Mouse (Mus musculus) midbrain, embryonic 16.5 days (tissue): ENCODE data around the gene Socs2. TPM values are rescaled to one million over a fixed set of nuclear protein-coding genes. Genes with fewer than 3 reads are reported as not detected.
"Not testable (repeated sequence)": the region's sequence is repeated elsewhere in the genome, so short reads cannot be mapped to it uniquely, and the experiment has no call there.

Source experiments
- ATAC-seq: fragments of 200-750 bp; cut with Nextera tagmentation; 2 replicates; pipeline ENCODE4 v1.8.0; 2017; ENCODE audit warnings: moderate TSS enrichment
- H3K27ac ChIP-seq: fragments of 300-500 bp; sonication (generic); 2 replicates; pipeline ENCODE4 v1.5.1; 2014; ENCODE audit warnings: mild to moderate bottlenecking, low read length, mixed read lengths
- H3K27me3 ChIP-seq: fragments of 300-500 bp; sonication (generic); 2 replicates; pipeline ENCODE4 v1.6.1; 2014; ENCODE audit warnings: low read depth, low read length, mixed read lengths; ENCODE audit not compliant: control insufficient read depth, insufficient read depth
- H3K36me3 ChIP-seq: fragments of 300-500 bp; sonication (generic); 2 replicates; pipeline ENCODE4 v1.6.1; 2014; ENCODE audit warnings: mild to moderate bottlenecking, low read length, moderate library complexity, mixed read lengths; ENCODE audit not compliant: control insufficient read depth, insufficient read depth
- H3K4me1 ChIP-seq: fragments of 300-500 bp; sonication (generic); 2 replicates; pipeline ENCODE4 v1.6.1; 2014; ENCODE audit warnings: mild to moderate bottlenecking, low read length, mixed read lengths; ENCODE audit not compliant: control insufficient read depth, insufficient read depth
- H3K4me2 ChIP-seq: fragments of 300-500 bp; sonication (generic); 2 replicates; pipeline ENCODE4 v1.6.1; 2014; ENCODE audit warnings: mild to moderate bottlenecking, low read length, mixed read lengths
- H3K4me3 ChIP-seq: fragments of 300-500 bp; sonication (generic); 2 replicates; pipeline ENCODE4 v1.5.1; 2014; ENCODE audit warnings: low read depth, mild to moderate bottlenecking, low read length, moderate library complexity, mixed read lengths
- H3K9ac ChIP-seq: fragments of 300-500 bp; sonication (generic); 2 replicates; pipeline ENCODE4 v1.6.1; 2014; ENCODE audit warnings: low read depth, low read length, mixed read lengths
- H3K9me3 ChIP-seq: fragments of 300-500 bp; sonication (generic); replicated peaks from 2 replicates; pipeline ENCODE4 v1.6.1; 2014; ENCODE audit warnings: mild to moderate bottlenecking, low read length, mixed read lengths; ENCODE audit not compliant: control insufficient read depth, poor library complexity, severe bottlenecking
- WGBS: fragments of 180-500 bp; shearing (Covaris S2); extraction: QIAGEN DNeasy Blood & Tissue Kit; methylation state at CpG from one replicate; pipeline ENCODE4 v1.1.7; 2014; 5-methylcytosine and 5-hydroxymethylcytosine counted together
- polyA plus RNA-seq: library from polyadenylated mRNA; unstranded; fragments of >200 nt; fragmentation: Nextera tagmentation; extraction: Ambion mirVana; gene quantifications from 2 replicates; pipeline ENCODE4 v1.2.1, GENCODE M21; 2015

Gene Socs2
- polyA plus RNA-seq, 1 experiment from 2014 or later = 122 TPM

DNA sequence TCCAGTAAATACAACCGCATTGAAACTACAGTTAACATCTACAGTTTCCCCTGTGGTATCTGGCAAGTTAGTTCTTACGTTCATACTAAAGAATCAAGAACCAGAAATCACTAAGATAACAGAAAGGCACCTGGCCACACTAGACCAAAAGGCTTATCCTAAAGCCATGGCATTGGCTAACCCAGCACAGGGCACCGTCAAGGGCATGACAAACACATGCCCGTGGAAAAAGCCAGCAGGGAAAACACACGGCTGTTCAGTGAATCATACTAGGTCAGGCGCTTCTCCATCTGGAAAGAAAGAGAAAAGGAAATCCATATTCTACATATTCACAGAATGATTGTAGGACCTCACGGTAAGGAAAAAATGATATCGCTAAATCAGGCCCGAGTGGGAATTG lies 26.1 kb downstream of the Socs2 start:
- WGBS = 93% methylated on average over 9 of the region's 9 CpGs
- Histone ChIP-seq H3K4me1 (no peaks in the 10 kb centered on the region), H3K9me3 (no peaks in the 10 kb centered on the region), H3K4me3 (no peak overlapping the region), H3K27me3 (no peaks in the 10 kb centered on the region), H3K36me3 (no peaks in the 10 kb centered on the region), H3K4me2 (no peak overlapping the region), H3K9ac (no peak overlapping the region), H3K27ac (no peak overlapping the region)
- ATAC-seq = no peak

DNA sequence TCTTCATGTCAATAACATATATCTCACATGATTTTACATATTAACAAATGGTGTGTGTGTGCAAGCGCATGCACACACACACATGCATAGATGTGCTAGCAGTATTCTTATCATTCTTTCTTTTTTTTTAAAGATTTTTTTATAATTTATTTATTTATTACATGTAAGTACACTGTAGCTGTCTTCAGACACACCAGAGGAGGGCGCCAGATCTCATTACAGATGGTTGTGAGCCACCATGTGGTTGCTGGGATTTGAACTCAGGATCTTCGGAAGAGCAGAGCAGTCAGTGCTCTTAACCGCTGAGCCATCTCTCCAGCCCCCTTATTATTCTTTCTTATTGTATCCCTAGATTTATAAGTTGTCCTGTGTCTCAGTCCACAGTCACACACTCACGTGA lies 27.2 kb downstream of the Socs2 start:
- H3K4me3 ChIP-seq, H3K9ac ChIP-seq, H3K4me2 ChIP-seq, H3K27ac ChIP-seq, H3K9me3 ChIP-seq, H3K36me3 ChIP-seq, H3K4me1 ChIP-seq, H3K27me3 ChIP-seq, ATAC-seq: not testable (repeated sequence)
- 91% methylated on average over 5 of the region's 5 CpGs for WGBS

DNA sequence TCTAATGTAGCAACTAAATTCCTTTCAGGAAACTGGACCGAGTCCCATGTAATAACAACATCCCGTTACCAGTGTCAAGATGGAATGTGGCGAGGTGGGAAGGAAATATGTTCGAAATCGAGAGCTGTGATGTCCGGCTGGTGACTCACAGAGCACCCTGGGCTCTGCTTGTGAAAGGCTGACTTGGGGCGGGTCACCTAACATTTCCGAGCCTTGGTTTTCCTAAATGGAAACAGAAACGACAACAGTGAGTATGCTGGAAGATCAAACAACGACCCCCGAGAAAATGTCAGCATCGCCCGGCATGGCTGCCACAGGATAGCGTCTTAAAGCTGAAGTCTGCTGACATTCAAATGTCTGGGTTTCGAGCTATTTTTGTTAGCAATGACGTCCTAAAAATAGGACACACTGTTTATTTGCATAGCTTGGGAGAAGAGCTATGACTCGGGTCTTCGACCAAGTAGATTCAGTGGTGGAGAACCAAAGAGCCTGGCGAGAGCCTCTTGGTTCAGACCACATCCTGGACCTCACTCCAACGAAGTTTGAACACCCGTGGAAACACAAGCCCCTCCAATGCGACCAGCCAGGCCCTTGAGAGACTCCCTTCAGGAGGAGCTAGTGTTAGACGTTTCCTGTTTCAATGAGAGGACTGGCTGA lies 28.0 kb downstream of the Socs2 start:
- 85% methylated on average over 23 of the region's 23 CpGs for WGBS
- no peak for ATAC-seq

DNA sequence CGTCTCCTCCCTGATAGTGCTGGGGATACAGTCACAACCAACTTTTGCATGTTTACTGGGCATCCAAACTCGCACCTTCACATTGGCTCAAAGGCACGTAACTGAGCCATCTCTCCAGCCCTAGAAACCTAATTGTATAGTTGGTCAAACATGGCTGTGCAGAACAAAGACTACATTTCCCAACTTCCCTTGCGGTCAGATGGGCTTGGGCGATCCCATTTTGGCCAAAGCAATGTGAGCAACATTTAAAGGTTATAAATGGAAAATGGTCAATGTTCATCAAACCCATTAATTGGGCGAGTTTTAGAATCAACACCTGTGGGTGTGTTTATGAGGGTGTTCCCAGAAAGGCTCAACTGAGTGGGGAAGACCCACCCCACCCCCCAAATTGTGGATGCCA lies 30.5 kb downstream of the Socs2 start:
- Histone ChIP-seq H3K9ac (no peak overlapping the region), H3K9me3 (no peaks in the 10 kb centered on the region), H3K27me3 (no peaks in the 10 kb centered on the region), H3K4me3 (no peak overlapping the region), H3K27ac (no peak overlapping the region), H3K36me3 (no peaks in the 10 kb centered on the region), H3K4me1 (no peaks in the 10 kb centered on the region), H3K4me2 (no peak overlapping the region)
- ATAC-seq = no peak
- 94% methylated on average over 6 of the region's 6 CpGs for WGBS

More for the DNA sequence above, 28.0 kb downstream of the Socs2 start:
- no peak overlapping the region for H3K9ac ChIP-seq
- H3K36me3 ChIP-seq = no peaks in the 10 kb centered on the region
- no peaks in the 10 kb centered on the region for H3K27me3 ChIP-seq
- no peak overlapping the region for H3K4me3 ChIP-seq
- H3K9me3 ChIP-seq = no peaks in the 10 kb centered on the region
- H3K27ac ChIP-seq = no peak overlapping the region
- H3K4me2 ChIP-seq = no peak overlapping the region
- H3K4me1 ChIP-seq = no peaks in the 10 kb centered on the region

DNA sequence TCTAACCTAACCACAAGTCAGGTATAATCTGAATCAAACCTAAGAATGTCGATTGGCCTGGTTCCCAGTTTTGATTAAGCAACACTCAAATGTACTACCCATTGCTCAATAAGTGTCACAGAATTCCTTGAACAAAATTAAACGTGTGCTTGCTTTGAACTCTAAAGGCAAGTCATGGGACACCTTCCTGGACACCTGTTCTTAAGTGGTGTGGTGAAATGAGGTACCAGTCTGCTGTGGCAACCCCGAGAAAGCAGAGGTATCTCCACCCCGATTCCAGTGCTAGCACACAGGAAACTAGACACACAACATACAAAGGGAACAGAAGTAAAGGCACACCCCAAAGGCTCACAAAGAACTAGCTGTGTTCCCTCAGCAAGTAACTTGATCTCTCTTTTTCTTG lies 31.2 kb downstream of the Socs2 start:
- Histone ChIP-seq H3K27me3 (no peaks in the 10 kb centered on the region), H3K4me3 (no peak overlapping the region), H3K9ac (no peak overlapping the region), H3K27ac (no peak overlapping the region), H3K36me3 (no peaks in the 10 kb centered on the region), H3K9me3 (no peaks in the 10 kb centered on the region), H3K4me1 (no peaks in the 10 kb centered on the region), H3K4me2 (no peak overlapping the region)
- ATAC-seq = no peak
- WGBS = 92% methylated on average over 4 of the region's 4 CpGs

DNA sequence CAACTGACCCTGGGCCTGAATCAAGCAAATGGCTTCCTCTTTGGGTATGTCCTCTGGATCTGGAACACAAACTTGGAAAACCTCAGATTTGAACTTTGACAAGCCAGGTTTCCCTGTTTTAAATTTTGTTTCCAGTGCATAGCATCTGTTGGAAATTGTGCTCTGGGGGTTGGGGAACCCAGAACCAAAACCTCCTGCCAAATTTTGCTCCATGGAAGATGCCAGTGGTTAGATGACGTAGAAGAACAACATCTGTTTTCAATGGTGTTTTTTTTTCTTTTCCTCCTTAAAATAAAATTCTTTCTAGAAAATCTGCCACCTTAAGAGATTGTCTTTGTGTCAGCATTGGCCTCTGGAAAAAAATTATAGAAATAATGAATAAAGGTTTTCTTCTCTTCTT lies 31.9 kb downstream of the Socs2 start:
- Histone ChIP-seq H3K27me3 (no peaks in the 10 kb centered on the region), H3K4me2 (no peak overlapping the region), H3K9ac (no peak overlapping the region), H3K4me1 (no peaks in the 10 kb centered on the region), H3K36me3 (no peaks in the 10 kb centered on the region), H3K9me3 (no peaks in the 10 kb centered on the region), H3K27ac (no peak overlapping the region), H3K4me3 (no peak overlapping the region)
- no peak for ATAC-seq
- 97% methylated on average over 1 of the region's 1 CpGs for WGBS

DNA sequence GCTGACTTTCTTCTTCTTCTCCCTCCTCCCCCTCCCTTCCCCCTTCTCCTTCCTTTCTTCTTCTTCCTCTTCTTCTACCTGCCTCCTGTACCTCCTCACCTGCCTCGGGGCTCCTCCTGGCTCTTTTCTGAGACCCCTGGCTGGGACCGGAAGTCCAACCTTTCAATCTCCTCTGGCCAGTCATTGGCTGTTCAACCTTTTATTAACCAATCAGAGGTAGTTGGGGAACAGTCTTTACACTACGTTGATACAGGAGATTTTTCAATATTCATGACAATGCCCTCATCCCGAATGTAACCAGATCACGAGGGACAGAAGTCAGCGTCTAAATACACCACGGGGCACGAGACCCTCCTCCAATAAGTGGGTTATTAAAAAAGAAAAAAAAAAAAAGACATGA lies 32.5 kb downstream of the Socs2 start:
- no peak overlapping the region for H3K9ac ChIP-seq
- no peaks in the 10 kb centered on the region for H3K27me3 ChIP-seq
- 86% methylated on average over 8 of the region's 8 CpGs for WGBS
- H3K4me3 ChIP-seq = no peak overlapping the region
- no peaks in the 10 kb centered on the region for H3K9me3 ChIP-seq
- no peak overlapping the region for H3K27ac ChIP-seq
- ATAC-seq = no peak
- no peak overlapping the region for H3K4me2 ChIP-seq
- no peaks in the 10 kb centered on the region for H3K4me1 ChIP-seq
- no peaks in the 10 kb centered on the region for H3K36me3 ChIP-seq

DNA sequence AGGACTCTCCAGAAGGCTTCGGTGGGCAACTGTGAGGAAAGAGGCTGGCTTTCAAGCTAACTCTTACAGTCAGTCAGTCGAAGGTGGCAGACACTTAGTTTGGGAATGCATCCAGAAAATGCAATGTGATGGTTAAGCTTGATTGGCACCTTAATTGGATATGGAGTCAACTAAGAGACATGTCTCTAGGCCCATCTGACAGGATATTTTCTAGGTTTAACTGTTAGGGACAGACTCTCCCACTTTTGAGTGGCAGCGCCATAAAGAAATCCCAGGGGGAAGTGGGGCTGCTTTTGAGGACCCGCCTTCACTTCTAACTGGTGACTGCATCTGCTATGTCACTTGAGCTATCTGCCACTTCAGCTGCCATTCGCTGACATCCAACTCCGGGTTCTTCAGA lies 43.6 kb downstream of the Socs2 start:
- no peaks in the 10 kb centered on the region for H3K9me3 ChIP-seq
- H3K27ac ChIP-seq = no peak overlapping the region
- no peaks in the 10 kb centered on the region for H3K4me1 ChIP-seq
- H3K4me3 ChIP-seq = no peak overlapping the region
- no peak overlapping the region for H3K4me2 ChIP-seq
- no peak overlapping the region for H3K9ac ChIP-seq
- 93% methylated on average over 6 of the region's 6 CpGs for WGBS
- no peak for ATAC-seq
- H3K27me3 ChIP-seq = no peaks in the 10 kb centered on the region
- no peaks in the 10 kb centered on the region for H3K36me3 ChIP-seq

DNA sequence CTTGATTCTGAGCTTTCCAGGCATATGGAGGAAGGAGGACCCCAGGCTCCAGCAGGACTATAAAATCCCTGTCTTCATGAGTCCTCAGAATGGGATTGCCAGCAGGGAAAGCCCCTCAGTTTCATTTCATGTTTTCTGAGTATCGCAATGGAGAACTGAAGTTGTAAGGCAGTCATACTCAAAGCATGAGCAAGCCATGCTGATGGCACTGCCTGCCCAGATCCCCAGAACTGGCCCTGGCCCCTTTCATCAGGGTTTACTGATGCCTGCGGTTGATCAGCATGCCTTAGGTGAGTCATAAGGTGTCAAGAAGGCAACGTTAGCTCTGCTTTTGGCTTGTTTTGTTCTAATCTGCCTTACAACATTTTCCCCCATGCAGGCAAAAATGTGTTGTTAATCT lies 45.0 kb downstream of the Socs2 start:
- ATAC-seq = no peak
- H3K9ac ChIP-seq = no peak overlapping the region
- H3K4me2 ChIP-seq = no peak overlapping the region
- H3K9me3 ChIP-seq = no peaks in the 10 kb centered on the region
- no peaks in the 10 kb centered on the region for H3K27me3 ChIP-seq
- H3K27ac ChIP-seq = no peak overlapping the region
- WGBS = 92% methylated on average over 3 of the region's 3 CpGs
- H3K4me3 ChIP-seq = no peak overlapping the region
- H3K36me3 ChIP-seq = no peaks in the 10 kb centered on the region
- H3K4me1 ChIP-seq = no peaks in the 10 kb centered on the region
